Mouse (Mus musculus): ENCODE data around the gene Trf. TPM values are rescaled to one million over a fixed set of nuclear protein-coding genes. Genes with fewer than 3 reads are reported as not detected.
"Not testable (repeated sequence)": the region's sequence is repeated elsewhere in the genome, so short reads cannot be mapped to it uniquely, and the experiment has no call there.

Trf gene
- total RNA-seq, 4 experiments from 2014 or later, result 378 to 495 (median 418) TPM

GRCm38 (mm10) chr9:103155158-103155557 is 75.1 kb downstream of the Trf start:
- DNase-seq (ENCODE audit: low spot score in 2 of 2), result not testable (repeated sequence)

DNA sequence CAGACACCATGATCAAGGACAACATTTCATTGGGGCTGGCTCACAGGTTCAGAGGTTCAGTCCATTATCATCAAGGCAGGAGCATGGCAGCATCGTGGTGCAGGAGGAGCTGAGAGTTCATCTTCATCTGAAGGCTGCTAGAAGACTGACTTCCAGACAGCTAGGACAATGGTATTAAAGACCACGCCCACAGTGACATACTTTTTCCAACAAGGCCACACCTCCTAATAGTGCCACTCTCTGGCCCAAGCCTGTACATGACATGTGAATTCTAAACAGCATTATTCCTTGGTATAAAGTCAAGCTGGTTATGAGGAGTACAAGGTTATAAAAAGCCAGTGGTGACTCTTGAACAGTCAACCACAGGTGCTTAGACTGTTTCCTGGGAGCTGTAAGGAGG is 75.7 kb downstream of the Trf start:
- no peak for DNase-seq (ENCODE audit: low spot score in 2 of 2)

Other genes starting within 250 kb of the Trf start
- gene Slco2a1, start 241.7 kb downstream of the Trf start, total RNA-seq (2022), result under 1 TPM; 0.72 to 0.98 (median 0.85) TPM
- 100 to 1,000 TPM; 503 to 577 (median 528) TPM for gene Rab6b, start 118.7 kb downstream of the Trf start, total RNA-seq (2022)
- 10 to 100 TPM; 17.5 to 18.8 (median 17.9) TPM for gene Srprb, start 28.3 kb downstream of the Trf start, total RNA-seq (2022)
- gene Gm20425, start 137 bp downstream of the Trf start, total RNA-seq (2022), result 10 to 100 TPM in 3 of 4 experiments, 1 to 10 TPM in 1; 8.8 to 15.2 (median 12.5) TPM
- 1 to 10 TPM in 2 of 4 experiments, not detected in 2; 1.0 to 1.2 TPM for gene 1300017J02Rik, start 74.6 kb upstream of the Trf start, total RNA-seq (2022)
- gene Topbp1, start 74.8 kb upstream of the Trf start, total RNA-seq (2022), result 10 to 100 TPM; 17.9 to 20.9 (median 19.4) TPM
- gene Cdv3, start 135.4 kb upstream of the Trf start, total RNA-seq (2022), result 10 to 100 TPM; 73.2 to 87.3 (median 76.9) TPM
- gene Bfsp2, start 250.0 kb upstream of the Trf start, total RNA-seq (2022), result 1 to 10 TPM; 3.0 to 3.6 (median 3.3) TPM

All from left cerebral cortex, adult 8-10 months (tissue).